Mouse (Mus musculus): ENCODE measurements around the gene Dnajc15.
"Not testable (repeated sequence)": the region's sequence is repeated elsewhere in the genome, so short reads cannot be mapped to it uniquely, and the experiment has no call there.

Dnajc15 gene

DNA sequence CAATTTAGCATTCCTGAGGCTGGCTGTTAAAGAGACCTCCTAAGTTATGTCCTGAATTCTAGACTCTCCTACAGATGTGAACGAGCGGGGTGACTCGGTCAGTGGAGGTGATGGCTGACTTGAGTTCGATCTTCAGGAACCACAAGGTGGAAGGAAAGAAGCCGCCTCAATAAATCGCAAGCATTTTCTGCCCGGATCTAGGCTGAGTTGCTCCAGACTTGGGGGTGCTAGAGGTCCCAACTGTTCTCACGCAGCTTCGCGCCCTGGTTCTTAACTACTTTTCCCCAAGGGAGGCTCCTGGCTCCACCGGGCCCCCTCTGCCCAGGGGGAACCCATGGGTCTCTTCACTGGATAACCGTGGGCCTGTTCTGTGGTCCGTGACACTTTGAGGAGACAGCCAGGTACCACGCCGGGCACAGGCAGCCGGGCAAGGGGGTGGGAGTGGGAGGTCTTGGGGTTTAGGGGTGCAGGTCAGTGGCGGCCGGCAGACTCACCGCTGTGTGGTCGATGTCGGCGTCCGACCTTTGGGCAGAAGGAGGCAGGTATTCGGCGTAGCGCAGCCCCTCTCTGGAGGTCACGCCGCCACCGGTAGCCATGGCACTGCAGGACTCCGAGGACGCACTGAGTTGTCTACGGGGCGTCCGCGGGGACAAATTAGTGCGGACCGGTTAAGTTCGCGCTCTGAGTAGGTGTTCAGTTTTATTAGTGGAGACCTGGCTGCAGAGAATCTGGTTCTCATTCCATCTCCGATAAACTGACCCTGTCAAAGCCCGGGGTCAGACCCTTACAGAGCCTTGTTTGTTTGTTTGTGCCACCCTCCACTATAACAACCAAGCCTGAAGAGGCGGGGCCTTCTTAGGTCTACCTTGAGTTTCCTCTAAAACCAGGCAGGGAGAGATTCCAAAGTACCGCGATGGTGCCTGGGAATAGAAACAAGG lies at the start of gene Dnajc15:
Gene Dnajc15, minus strand, starts transcription at position 822 of the 938 bp plus-strand sequence.
- CTCF ChIA-PET: no interaction called here

DNA sequence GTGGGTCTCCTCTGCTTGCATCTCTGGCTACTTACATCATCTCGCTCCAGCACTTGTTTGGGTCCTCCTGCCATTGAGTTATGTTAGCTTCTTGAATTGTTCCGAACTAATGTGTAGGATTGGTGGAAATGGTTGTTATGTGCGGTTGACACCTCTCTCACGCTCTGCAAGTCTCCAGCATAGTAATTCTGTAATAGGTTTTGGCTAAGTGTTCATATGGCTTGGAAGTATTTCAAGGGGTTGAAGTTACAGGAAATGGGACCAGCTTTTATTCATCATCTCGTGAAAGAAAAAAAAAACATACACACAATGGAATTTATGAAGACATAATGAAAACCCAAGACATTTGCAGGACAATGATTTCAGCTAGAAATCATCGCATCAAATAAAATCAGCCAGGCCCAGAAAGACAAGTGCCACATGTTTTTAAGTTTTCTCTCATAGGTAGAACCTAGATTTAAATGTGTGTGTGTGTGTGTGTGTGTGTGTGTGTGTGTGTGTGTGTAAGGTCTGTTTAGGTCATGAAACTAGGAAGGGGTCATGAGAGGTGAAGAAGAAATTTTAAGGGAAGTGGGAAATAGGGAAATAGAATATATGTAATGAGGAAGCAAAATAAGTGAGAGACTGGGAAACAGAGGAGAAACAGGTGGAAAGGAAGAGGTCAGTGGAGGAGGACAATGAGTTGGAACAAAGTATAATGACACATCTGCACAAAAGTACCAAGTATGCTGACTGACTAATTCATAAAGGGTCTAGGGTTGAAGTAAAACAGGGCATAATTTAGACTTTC lies 48.3 kb upstream of the Dnajc15 start:
- CTCF ChIA-PET: interaction anchor here (0.6 kb wide), 1 partner anchor 17 kb away, joined by 14 read pairs; no protein-coding TSS in a partner anchor

DNA sequence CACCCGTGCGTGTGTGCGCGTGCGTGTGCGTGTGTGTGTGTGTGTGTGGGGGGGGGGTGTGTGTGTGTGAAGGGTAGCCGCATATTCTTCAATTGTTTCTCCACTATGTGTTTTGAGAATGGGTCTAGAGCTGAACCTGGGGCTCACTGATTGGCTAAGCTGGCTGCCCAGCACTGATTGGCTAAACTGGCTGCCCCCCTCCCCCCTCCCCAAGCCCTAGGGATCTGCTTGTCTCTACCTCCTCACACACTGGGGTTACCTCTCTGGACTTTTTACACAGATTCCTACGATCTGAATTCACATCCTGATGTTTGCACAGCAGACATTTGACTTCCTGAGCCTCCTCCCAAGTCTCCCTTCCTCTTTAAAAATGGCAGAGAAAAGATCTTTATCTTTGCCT lies 46.7 kb upstream of the Dnajc15 start:
- CTCF ChIA-PET: no interaction called here

DNA sequence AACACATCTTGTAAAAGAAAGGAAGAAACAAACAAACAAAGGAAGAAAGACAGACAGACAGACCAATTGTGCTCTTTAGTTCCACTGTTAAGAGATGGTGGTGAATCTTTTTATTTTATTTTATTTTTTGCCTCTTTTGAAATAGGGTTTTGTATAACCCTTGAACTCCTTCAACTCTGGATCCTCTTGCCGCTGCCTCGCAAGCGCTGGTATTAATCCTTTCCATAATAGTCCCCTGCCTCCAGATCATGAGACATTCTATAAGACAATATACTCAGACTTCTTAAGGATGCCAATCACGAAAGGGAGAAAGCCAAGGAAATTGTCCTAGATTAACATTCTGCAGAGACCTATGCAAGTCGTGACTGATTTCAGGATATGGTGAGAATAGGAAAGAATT lies 40.9 kb upstream of the Dnajc15 start:
- CTCF ChIA-PET: no interaction called here

DNA sequence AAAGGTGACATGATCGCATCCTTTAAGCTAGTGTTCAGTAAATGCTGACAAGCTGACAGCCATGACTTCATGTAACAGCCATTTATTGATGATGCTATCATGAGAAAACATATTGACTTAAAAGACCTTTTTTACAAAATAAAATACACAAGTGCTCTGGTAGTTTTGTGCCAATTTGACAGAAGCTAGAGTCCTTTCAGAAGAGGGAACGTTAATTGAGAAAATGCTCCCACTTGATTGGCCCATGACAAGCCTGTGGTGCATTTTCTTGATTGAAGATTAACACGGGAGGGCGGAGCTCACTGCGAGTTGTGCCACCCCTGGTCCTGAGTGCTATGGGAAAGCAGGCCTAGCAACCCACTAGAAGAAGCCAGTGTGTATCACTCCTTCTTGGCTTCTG lies 31.7 kb upstream of the Dnajc15 start:
- CTCF ChIA-PET: no interaction called here

DNA sequence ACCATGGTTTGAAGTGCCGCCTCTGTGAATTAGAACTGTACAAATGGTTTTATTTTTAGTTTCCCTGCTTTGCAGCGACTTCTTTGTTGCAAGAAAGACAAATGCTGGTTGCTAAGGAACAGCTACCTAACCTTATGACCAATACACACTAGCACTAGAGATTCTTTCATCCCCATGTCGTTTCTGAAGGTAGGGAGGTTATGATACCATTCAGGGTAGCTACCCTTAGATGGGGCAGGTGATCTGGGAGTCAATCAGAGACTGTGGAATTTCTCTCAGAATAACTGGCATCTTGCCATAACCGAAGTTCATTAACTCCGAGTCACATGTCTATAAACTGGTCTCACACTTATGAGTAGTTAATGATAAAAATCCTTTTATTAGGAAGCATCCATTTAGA lies 30.5 kb upstream of the Dnajc15 start:
- CTCF ChIA-PET: interaction anchor here (0.7 kb wide), 1 partner anchor 17 kb away, joined by 14 read pairs; no protein-coding TSS in a partner anchor

DNA sequence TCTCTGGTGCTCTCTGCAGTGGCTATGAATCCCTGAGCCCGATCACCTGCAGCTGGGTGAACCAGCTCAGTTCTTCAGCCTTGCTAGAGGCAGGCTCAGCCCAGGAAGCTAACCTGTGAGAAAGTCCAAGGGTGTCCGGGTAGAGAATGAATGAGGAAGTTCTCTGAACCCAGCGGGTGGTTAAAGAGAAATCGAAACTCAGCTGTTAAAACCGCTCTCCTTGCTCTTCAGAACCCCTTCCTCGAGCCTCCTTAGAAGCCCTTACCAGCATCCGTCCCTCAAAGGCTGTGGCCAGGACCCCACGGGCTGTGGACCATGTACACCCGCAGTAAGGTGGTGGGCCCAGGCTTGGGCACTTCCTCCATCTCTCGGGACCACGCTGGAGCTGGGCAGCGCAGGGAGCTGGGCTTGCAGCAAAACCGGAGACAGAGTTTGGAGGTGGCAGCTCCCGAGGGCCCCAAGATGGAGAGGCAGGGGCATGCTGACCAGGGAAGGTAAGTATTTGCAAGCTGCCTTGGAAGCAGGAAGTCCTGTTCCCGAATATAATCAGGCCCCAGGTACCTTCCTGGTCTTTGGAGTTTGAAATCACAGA lies 29.3 kb upstream of the Dnajc15 start, which contains the start of gene Epsti1:
Gene Epsti1, plus strand, starts transcription at position 69 of the 592 bp plus-strand sequence.
- CTCF ChIA-PET: no interaction called here

DNA sequence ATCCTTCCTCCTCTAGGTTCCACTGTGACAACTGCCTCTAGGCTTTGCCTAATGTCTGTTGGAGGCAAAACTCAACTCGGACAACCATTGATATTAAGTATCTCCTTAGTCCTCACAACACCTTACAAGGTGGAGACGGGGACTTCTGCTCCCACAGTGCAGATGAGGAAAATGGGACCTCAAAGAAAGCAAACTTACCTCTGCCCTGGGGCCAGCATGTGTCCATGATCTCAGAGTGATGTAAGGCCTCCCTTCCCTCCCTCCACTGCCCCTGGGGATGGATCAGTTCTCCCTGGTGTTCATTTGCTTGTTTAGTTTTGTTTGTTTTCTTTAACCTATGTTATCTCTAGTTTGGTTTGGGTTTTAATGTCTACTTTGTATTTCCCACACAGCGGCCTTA lies 27.6 kb upstream of the Dnajc15 start:
- CTCF ChIA-PET: no interaction called here

DNA sequence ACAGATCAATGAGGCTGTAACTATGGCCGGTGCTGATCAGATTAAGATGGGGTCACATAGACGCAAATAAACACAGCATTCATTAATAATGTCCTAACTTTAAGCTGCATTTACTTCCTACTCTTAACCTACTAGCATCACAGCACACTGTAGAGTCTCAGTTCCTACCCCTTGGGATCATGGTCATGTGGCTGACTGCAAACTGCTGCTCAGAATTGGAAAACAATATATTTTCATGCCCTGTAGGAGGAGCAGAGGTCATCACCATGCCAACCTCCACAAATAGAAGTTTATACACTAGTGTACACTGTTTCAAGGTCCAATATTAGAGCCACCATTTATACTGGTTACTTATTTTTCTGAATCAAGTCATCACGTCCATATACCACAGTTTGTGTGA lies 21.0 kb upstream of the Dnajc15 start:
- CTCF ChIA-PET: no interaction called here

DNA sequence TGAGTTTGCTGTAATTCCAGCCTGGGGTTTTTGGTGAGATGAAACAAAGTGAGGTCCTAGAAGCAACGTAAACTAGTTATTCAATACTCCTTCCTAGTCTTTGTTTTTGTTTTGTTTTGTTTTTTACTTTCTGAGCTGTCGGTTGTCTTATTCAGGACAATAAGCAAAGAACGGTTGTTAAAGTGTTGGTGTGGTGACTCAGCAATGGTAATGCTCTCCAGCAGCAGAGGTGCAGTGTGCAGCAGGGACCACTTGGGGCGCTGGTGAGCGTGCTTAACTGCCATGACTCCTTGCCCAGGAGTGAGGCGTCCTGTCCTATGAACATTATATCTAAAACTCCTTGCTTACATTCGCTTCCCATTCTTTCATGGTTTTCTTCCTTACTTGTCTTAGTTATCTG lies 15.0 kb upstream of the Dnajc15 start:
- CTCF ChIA-PET: no interaction called here

DNA sequence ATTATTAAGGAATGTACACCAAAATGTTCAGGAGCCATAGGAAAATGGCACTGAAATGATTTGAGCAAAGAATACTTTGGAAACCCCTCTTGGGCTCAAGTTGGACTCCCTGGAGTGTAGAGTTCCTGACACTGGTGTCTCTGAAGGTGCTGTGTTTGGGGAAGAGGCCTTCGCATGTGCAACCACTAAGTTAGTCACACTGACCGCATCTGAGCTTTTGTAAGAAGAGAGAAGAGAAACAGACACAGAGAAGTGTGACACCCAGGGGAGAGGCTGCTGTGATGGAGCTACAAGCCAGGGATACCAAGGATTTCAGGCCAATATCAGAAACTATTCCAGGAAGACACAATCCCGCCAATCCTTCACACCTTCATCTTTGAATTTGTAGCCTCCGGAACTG lies 12.0 kb upstream of the Dnajc15 start:
- CTCF ChIA-PET: no interaction called here

DNA sequence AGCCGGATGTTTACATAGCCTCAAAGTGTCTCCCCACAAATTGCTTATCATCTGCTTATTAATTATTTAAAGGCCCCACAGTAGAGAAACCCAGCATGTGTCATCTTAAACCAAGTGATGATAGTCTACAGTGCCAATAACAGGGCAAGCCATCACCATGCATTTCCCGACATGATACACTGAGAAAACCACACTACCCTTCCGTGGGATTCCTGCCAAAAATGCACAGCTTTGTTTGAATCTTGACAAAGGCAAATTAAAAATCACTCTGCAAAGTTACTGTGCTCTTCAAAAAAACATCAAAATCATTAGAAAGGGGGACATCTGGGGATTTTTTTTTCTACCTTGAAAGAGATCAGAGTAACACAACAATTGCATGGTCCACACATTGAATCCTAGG lies 11.5 kb upstream of the Dnajc15 start:
- CTCF ChIA-PET: no interaction called here

DNA sequence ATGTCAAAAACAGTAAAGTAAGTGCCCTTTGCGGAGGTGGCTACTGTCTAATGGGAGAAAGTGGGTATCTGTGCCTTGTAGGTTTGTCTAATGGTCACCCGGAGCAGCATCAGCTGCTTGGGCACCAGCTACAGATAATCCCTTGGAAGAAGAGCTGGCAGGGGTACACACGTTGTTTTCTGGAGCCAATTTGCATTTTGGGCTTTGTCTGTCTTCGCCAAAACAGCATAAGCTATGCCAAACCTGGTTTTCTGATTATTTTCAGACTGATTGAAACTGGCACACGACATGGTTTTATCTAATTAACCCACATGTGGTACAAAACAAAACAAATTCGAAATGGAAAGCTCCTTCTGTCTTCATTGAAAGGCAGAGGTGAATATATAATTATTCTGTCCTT lies 7.7 kb upstream of the Dnajc15 start:
- CTCF ChIA-PET: no interaction called here

DNA sequence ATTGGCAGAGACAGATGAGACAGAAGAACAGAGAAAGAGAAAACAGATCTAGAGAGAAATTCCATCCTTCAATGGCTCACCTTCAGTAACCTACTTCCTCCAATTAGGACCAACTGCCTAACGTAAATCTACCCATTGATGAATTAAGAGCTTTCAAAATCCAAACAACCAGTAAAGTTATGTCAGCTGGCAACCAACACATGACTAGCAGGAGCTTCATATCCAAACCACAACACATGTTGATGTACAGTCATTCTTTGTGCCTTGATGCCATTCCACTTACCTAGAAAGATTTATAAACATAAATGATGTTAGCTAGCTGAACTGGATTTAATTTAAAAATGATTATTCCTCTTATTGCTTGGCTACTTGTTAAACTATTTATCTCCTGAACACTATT lies 7.1 kb upstream of the Dnajc15 start:
- CTCF ChIA-PET: interaction anchor here (0.6 kb wide), 1 partner anchor 38 kb away, joined by 9 read pairs; no protein-coding TSS in a partner anchor

DNA sequence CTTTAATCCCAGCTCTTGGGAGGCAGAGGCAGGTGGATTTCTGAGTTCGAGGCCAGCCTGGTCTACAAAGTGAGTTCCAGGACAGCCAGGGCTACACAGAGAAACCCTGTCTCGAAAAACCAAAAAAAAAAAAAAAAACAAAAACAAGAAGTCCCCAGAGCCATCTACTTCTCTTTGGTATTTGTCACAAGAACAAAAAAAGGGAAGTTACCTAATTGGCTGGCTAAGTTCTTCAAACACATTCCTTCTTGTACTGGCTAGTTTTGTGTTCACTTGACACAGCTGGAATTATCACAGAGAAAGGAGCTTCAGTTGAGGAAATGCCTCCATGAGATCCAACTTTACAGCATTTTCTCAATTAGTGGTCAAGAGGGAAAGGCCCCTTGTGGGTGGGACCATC lies 3.0 kb upstream of the Dnajc15 start:
- CTCF ChIA-PET: not testable (repeated sequence)

DNA sequence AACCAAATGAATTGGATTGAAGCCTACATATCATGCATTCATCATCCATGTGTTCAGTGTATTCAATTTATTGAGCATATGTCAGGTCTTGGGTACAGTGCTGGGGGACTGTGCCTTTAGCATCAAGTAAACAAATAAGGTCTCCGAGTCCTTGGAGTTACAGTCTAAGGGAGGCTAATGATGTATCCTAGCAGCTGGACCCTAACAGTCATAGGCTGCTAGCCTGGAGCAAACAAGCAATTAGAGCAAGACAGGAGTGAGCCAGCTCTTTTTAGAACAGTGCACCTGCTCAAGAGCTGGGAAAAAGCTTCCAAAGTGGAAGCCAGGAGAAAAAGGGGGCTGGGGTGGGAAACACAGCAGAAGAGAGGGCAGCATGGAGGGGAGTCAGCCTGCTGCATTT lies 1.3 kb upstream of the Dnajc15 start:
- CTCF ChIA-PET: no interaction called here

DNA sequence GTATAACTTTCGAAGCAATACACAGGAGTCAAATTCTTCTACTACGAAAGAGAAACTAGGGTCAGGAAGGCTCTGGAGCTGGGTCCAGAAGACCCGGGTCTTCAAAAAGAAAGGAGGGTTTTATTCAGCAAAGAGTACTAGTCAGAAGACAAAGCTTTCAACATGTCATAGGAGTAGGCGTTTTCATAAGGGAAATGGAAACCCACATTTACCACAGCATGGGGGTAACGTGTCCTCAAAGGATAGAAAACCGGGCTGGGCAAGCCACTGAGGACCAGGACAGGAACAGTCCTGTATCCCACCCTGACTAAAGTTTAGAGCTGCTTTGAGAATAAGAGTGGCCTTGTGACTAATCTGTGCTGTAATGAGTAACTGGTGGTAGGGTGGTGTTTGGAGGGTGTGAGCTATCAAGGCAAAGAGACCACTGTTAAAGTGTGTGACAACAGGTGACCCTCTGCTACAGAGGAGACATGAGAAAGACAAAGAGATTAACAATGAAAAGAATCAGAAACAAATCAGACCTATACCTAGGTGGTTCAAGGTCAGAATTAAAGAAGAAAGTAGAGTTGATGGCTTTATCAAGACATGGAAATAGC lies 3.4 kb downstream of the Dnajc15 start:
- CTCF ChIA-PET: interaction anchor here (0.6 kb wide), 1 partner anchor 12 kb away, joined by 5 read pairs; no protein-coding TSS in a partner anchor

DNA sequence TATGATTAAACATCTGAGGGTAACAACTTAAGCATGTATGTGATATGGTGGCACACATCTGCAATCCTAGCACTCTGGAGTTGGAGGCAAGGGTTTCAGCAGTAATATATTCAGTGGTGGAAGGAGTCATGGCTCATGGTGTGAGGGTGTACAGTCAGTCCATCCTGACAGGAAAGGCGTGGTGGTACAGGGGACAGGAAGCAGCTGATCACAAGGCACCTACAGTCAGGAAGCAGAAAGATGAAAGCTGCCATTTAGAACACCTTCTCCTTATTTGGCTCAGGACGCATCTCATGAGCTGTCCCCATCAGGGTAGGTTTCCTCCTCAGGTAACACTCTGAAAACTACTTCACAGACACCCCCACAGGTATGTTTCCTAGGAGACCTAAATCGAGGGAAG lies 4.0 kb downstream of the Dnajc15 start:
- CTCF ChIA-PET: no interaction called here

DNA sequence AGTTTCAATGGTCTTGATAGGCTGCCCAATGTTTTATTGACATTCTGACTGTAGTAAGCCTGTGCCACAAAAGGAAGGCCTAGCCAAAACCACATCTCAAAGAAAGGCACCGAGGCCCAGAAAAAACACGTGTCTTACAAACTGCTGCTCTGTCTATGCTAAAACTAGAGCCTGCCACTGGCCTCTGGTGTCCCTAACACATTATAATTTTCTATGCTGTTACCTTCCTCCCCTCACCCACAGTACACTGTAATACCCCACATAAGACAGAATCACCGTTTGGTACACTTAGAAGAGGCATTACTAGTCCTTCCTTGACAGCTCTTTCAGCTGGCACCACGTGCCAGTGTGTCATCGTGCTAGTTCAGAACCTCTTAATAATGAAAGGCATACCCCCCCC lies 7.3 kb downstream of the Dnajc15 start:
- CTCF ChIA-PET: no interaction called here

DNA sequence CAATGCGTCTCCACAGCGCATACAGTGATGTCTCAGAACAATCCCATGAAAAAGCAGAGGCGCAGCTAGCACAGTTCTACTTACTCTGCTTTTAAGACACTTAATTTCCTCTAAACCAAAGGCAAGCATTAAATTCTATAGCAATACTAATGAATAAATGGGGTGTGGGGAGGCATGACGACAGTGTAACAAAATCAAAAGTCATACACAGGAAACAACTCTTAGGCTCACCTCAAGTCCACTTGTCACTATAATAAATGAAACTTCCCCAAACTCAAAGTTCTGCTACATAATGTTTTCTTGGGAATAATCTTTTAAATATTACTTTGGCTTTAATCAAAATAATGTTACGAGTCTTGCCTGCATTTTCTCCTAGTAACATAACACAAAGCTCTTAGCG lies 10.4 kb downstream of the Dnajc15 start:
- CTCF ChIA-PET: no interaction called here

DNA sequence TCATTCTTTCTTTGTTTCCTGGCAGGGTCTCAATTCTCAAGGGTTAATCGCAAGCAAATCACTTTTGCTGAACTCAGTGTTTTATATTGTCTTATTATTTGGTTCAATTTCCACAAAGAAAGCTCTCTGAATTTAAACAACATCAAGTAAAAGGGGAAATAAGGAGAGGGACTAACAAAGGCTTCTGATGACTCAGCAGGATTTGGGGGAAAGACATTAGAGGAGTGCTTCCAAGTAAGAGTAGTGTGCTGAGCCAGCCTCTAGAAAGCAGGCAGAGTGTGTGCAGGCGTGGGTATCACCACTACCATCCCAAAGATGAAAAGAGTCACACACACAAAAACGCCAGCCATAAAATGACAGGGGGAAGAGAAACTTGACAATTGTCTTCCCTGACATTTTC lies 10.9 kb downstream of the Dnajc15 start:
- CTCF ChIA-PET: no interaction called here

All from spleen, embryonic (tissue).